Mouse (Mus musculus) bone marrow, adult 2 months (tissue): ENCODE data around the gene Olfr651.
"Not testable (repeated sequence)": the region's sequence is repeated elsewhere in the genome, so short reads cannot be mapped to it uniquely, and the experiment has no call there.

Experiments
- CTCF ChIP-seq: fragments of 200-500 bp; IDR thresholded peaks from 2 replicates; pipeline ENCODE4 v1.5.1; 2011; ENCODE audit warnings: low read length, control low read depth; ENCODE audit not compliant: control insufficient read depth, insufficient read depth
- POLR2A ChIP-seq: fragments of 200-500 bp; IDR thresholded peaks from 2 replicates; pipeline ENCODE4 v1.6.1; 2011; ENCODE audit warnings: low read depth, mild to moderate bottlenecking, control low read depth, low read length, borderline replicate concordance; ENCODE audit not compliant: control insufficient read depth

- TF ChIP-seq CTCF, POLR2A: not testable (repeated sequence)
Measured at GRCm38 (mm10) chr7:104507421-104508065, 42.4 kb upstream of the Olfr651 start, which contains the start of gene Trim30d.
